Mouse (Mus musculus): ENCODE measurements around the gene Ric3. TPM values are rescaled to one million over a fixed set of nuclear protein-coding genes. Genes with fewer than 3 reads are reported as not detected.
A peak's percentile ranks its signal among the peaks of the same experiment; 100 is the strongest.

The Ric3 gene
- polyA plus RNA-seq, 1 experiment from 2014 or later: 7.4 TPM

GRCm38 (mm10) chr7:109010720-109011595 lies 72.2 kb downstream of the Ric3 start:
- ATAC-seq (replicated peaks; ENCODE audit: insufficient number of reproducible peaks, low FRiP score, low TSS enrichment, low read depth): peak; percentile 73
- WGBS: 1% methylated on average over 65 of the region's 82 CpGs

DNA sequence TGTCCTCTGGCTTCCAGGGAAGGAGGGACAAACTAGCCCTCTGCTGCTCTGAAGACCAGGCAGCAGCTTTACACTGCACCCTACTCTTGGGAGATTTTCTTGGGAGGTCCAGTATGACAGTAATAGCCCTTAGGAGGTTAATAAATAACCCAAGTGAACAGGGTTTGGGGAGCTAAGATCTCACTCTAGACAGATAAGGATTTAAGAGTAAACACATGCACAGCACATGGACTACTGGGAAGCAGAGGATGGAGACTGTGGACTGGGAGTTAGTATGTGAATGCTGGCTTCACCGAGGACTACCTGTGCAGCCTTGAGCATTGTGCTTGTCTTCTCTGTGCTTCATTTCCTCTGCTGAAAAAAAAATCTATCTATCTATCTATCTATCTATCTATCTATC lies 73.9 kb downstream of the Ric3 start:
- no peak for ATAC-seq (replicated peaks; ENCODE audit: insufficient number of reproducible peaks, low FRiP score, low TSS enrichment, low read depth)
- Histone ChIP-seq H3K27me3 (ENCODE audit: control insufficient read depth, insufficient read depth, low read length) (peaks cover 32% of the 10 kb centered on the region), H3K36me3 (replicated peaks; ENCODE audit: control insufficient read depth, insufficient read depth, low read depth, low read length) (no peaks in the 10 kb centered on the region), H3K27ac (replicated peaks; ENCODE audit: low read depth, low read length) (no peak overlapping the region), H3K4me2 (ENCODE audit: low read depth, low read length) (no peak overlapping the region), H3K4me1 (ENCODE audit: control insufficient read depth, insufficient read depth, low read length) (no peaks in the 10 kb centered on the region), H3K4me3 (ENCODE audit: low read depth, low read length) (no peak overlapping the region), H3K9me3 (replicated peaks; ENCODE audit: control insufficient read depth, low read length) (no peaks in the 10 kb centered on the region), H3K9ac (replicated peaks; ENCODE audit: low read length) (no peak overlapping the region)
- WGBS: 95% methylated on average over 1 of the region's 1 CpGs
- DNase-seq (ENCODE audit: low spot score): no peak

More at GRCm38 (mm10) chr7:109010720-109011595, 72.2 kb downstream of the Ric3 start:
- Histone ChIP-seq H3K4me2 (ENCODE audit: low read depth, low read length) (peak overlapping the region; percentile 87), H3K4me1 (ENCODE audit: control insufficient read depth, insufficient read depth, low read length) (no peaks in the 10 kb centered on the region), H3K4me3 (ENCODE audit: low read depth, low read length) (peak overlapping the region; percentile 69), H3K27ac (replicated peaks; ENCODE audit: low read depth, low read length) (no peak overlapping the region), H3K9ac (replicated peaks; ENCODE audit: low read length) (peak overlapping the region; percentile 74), H3K36me3 (replicated peaks; ENCODE audit: control insufficient read depth, insufficient read depth, low read depth, low read length) (no peaks in the 10 kb centered on the region), H3K27me3 (ENCODE audit: control insufficient read depth, insufficient read depth, low read length) (peaks cover 32% of the 10 kb centered on the region), H3K9me3 (replicated peaks; ENCODE audit: control insufficient read depth, low read length) (no peaks in the 10 kb centered on the region)
- peak; percentile 49 for DNase-seq (ENCODE audit: low spot score)

GRCm38 (mm10) chr7:109003653-109004052 lies 79.5 kb downstream of the Ric3 start:
- no peak overlapping the region for H3K4me2 ChIP-seq (ENCODE audit: low read depth, low read length)
- DNase-seq (ENCODE audit: low spot score): no peak
- peaks cover under 1% of the 10 kb centered on the region; the same call in 1 of the 2 replicates for H3K27me3 ChIP-seq (ENCODE audit: control insufficient read depth, insufficient read depth, low read length)
- no peak overlapping the region for H3K9ac ChIP-seq (replicated peaks; ENCODE audit: low read length)
- no peaks in the 10 kb centered on the region for H3K36me3 ChIP-seq (replicated peaks; ENCODE audit: control insufficient read depth, insufficient read depth, low read depth, low read length)
- H3K4me3 ChIP-seq (ENCODE audit: low read depth, low read length): no peak overlapping the region
- no peak for ATAC-seq (replicated peaks; ENCODE audit: insufficient number of reproducible peaks, low FRiP score, low TSS enrichment, low read depth)
- no peaks in the 10 kb centered on the region for H3K9me3 ChIP-seq (replicated peaks; ENCODE audit: control insufficient read depth, low read length)
- no peaks in the 10 kb centered on the region for H3K4me1 ChIP-seq (ENCODE audit: control insufficient read depth, insufficient read depth, low read length)
- 32% methylated on average over 3 of the region's 3 CpGs for WGBS
- no peak overlapping the region for H3K27ac ChIP-seq (replicated peaks; ENCODE audit: low read depth, low read length)

DNA sequence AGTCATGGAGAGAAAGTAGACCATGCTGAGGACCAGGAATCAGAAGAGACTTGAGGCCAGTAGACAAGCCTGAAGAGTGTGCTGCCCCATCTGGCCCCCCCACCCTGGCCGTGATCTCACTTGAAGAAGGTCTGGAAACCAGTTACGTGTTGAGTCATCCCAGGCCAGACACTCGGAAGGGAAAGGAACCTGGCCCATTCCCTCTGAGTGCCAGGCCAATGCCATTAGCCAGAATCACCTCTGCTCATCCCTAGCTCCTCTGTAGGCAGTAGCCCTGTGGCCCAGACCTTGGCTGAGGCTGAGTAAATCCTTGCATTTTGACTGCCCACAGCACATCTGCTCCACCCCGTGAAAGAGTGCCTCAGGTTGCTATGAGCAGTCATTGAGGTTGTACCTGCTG lies 81.2 kb downstream of the Ric3 start:
- no peak overlapping the region for H3K4me2 ChIP-seq (ENCODE audit: low read depth, low read length)
- ATAC-seq (replicated peaks; ENCODE audit: insufficient number of reproducible peaks, low FRiP score, low TSS enrichment, low read depth): no peak
- WGBS: 86% methylated on average over 4 of the region's 4 CpGs

GRCm38 (mm10) chr7:109000315-109000954 lies 82.7 kb downstream of the Ric3 start:
- no peak overlapping the region for H3K4me2 ChIP-seq (ENCODE audit: low read depth, low read length)
- no peak overlapping the region for H3K9ac ChIP-seq (replicated peaks; ENCODE audit: low read length)
- H3K9me3 ChIP-seq (replicated peaks; ENCODE audit: control insufficient read depth, low read length): no peaks in the 10 kb centered on the region
- H3K4me3 ChIP-seq (ENCODE audit: low read depth, low read length): no peak overlapping the region
- 49% methylated on average over 4 of the region's 4 CpGs for WGBS
- ATAC-seq (replicated peaks; ENCODE audit: insufficient number of reproducible peaks, low FRiP score, low TSS enrichment, low read depth) (0 out of 2 replicates have a peak, but pooled peaks have one; percentile 32), DNase-seq (ENCODE audit: low spot score) (peak; percentile 69)
- H3K27me3 ChIP-seq (ENCODE audit: control insufficient read depth, insufficient read depth, low read length): no peaks in the 10 kb centered on the region
- H3K36me3 ChIP-seq (replicated peaks; ENCODE audit: control insufficient read depth, insufficient read depth, low read depth, low read length): no peaks in the 10 kb centered on the region
- H3K27ac ChIP-seq (replicated peaks; ENCODE audit: low read depth, low read length): no peak overlapping the region
- H3K4me1 ChIP-seq (ENCODE audit: control insufficient read depth, insufficient read depth, low read length): no peaks in the 10 kb centered on the region

More for the DNA sequence above, 81.2 kb downstream of the Ric3 start:
- no peaks in the 10 kb centered on the region for H3K4me1 ChIP-seq (ENCODE audit: control insufficient read depth, insufficient read depth, low read length)
- no peaks in the 10 kb centered on the region for H3K36me3 ChIP-seq (replicated peaks; ENCODE audit: control insufficient read depth, insufficient read depth, low read depth, low read length)
- H3K4me3 ChIP-seq (ENCODE audit: low read depth, low read length): no peak overlapping the region
- H3K9me3 ChIP-seq (replicated peaks; ENCODE audit: control insufficient read depth, low read length): no peaks in the 10 kb centered on the region
- no peak overlapping the region for H3K9ac ChIP-seq (replicated peaks; ENCODE audit: low read length)
- H3K27me3 ChIP-seq (ENCODE audit: control insufficient read depth, insufficient read depth, low read length): no peaks in the 10 kb centered on the region
- DNase-seq (ENCODE audit: low spot score): no peak
- H3K27ac ChIP-seq (replicated peaks; ENCODE audit: low read depth, low read length): no peak overlapping the region

- H3K4me2 ChIP-seq (ENCODE audit: low read depth, low read length): no peak overlapping the region
- H3K9ac ChIP-seq (replicated peaks; ENCODE audit: low read length): no peak overlapping the region
- 73% methylated on average over 6 of the region's 6 CpGs for WGBS
- H3K27ac ChIP-seq (replicated peaks; ENCODE audit: low read depth, low read length): no peak overlapping the region
- no peaks in the 10 kb centered on the region for H3K36me3 ChIP-seq (replicated peaks; ENCODE audit: control insufficient read depth, insufficient read depth, low read depth, low read length)
- no peaks in the 10 kb centered on the region for H3K4me1 ChIP-seq (ENCODE audit: control insufficient read depth, insufficient read depth, low read length)
- DNase-seq (ENCODE audit: low spot score) (no peak), ATAC-seq (replicated peaks; ENCODE audit: insufficient number of reproducible peaks, low FRiP score, low TSS enrichment, low read depth) (no peak)
- no peak overlapping the region for H3K4me3 ChIP-seq (ENCODE audit: low read depth, low read length)
- H3K9me3 ChIP-seq (replicated peaks; ENCODE audit: control insufficient read depth, low read length): no peaks in the 10 kb centered on the region
- no peaks in the 10 kb centered on the region for H3K27me3 ChIP-seq (ENCODE audit: control insufficient read depth, insufficient read depth, low read length)
Observed at GRCm38 (mm10) chr7:108996156-108996555, 87.0 kb downstream of the Ric3 start.

GRCm38 (mm10) chr7:108993881-108994291 lies 89.2 kb downstream of the Ric3 start:
- ATAC-seq (replicated peaks; ENCODE audit: insufficient number of reproducible peaks, low FRiP score, low TSS enrichment, low read depth) (no peak), DNase-seq (ENCODE audit: low spot score) (no peak)
- Histone ChIP-seq H3K9me3 (replicated peaks; ENCODE audit: control insufficient read depth, low read length) (no peaks in the 10 kb centered on the region), H3K9ac (replicated peaks; ENCODE audit: low read length) (no peak overlapping the region), H3K27me3 (ENCODE audit: control insufficient read depth, insufficient read depth, low read length) (no peaks in the 10 kb centered on the region), H3K4me1 (ENCODE audit: control insufficient read depth, insufficient read depth, low read length) (no peaks in the 10 kb centered on the region), H3K27ac (replicated peaks; ENCODE audit: low read depth, low read length) (no peak overlapping the region), H3K4me2 (ENCODE audit: low read depth, low read length) (no peak overlapping the region), H3K36me3 (replicated peaks; ENCODE audit: control insufficient read depth, insufficient read depth, low read depth, low read length) (no peaks in the 10 kb centered on the region), H3K4me3 (ENCODE audit: low read depth, low read length) (no peak overlapping the region)
- 94% methylated on average over 3 of the region's 3 CpGs for WGBS

DNA sequence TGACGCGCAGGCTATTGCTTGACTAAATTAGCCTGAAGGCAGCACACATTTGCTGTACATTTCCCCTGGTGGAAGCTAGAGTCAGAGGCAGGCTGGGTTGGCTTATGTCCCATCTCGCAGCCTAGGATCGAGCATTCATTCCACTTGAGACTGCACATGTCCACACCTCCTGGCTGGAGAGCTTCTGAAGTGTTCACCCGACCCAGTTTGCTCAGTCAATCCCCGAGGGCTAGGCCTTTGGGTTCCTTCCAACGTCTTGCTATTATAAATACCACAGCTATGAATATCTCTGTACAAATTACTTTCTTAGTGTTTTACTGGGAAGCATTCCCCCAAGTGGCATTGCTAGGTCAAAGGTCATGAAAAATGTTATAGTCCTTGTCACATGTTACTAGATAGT lies 89.9 kb downstream of the Ric3 start:
- Histone ChIP-seq H3K27ac (replicated peaks; ENCODE audit: low read depth, low read length) (no peak overlapping the region), H3K9me3 (replicated peaks; ENCODE audit: control insufficient read depth, low read length) (no peaks in the 10 kb centered on the region), H3K4me1 (ENCODE audit: control insufficient read depth, insufficient read depth, low read length) (no peaks in the 10 kb centered on the region), H3K36me3 (replicated peaks; ENCODE audit: control insufficient read depth, insufficient read depth, low read depth, low read length) (no peaks in the 10 kb centered on the region), H3K27me3 (ENCODE audit: control insufficient read depth, insufficient read depth, low read length) (no peaks in the 10 kb centered on the region), H3K4me3 (ENCODE audit: low read depth, low read length) (no peak overlapping the region), H3K4me2 (ENCODE audit: low read depth, low read length) (no peak overlapping the region), H3K9ac (replicated peaks; ENCODE audit: low read length) (no peak overlapping the region)
- 82% methylated on average over 7 of the region's 7 CpGs for WGBS
- DNase-seq (ENCODE audit: low spot score) (no peak), ATAC-seq (replicated peaks; ENCODE audit: insufficient number of reproducible peaks, low FRiP score, low TSS enrichment, low read depth) (no peak)
